Mouse (Mus musculus) heart, postnatal 36 days (tissue): Measurements from ENCODE around the gene Gdnf. TPM values are rescaled to one million over a fixed set of nuclear protein-coding genes. Genes with fewer than 3 reads are reported as not detected.

Experiments
- DNase-seq, 2 experiments: peaks; one replicate each; pipeline ENCODE4 v3.0.0; 2021 to 2022
- intact Hi-C: fragments of 180-260 bp; cut with DNase I; formaldehyde crosslinking; loops from one replicate; pipeline ENCODE4 v1.15.1; 2025
- total RNA-seq, 2 experiments: library from RNA; stranded (reverse); gene quantifications; 2 replicates each; pipeline ENCODE4 v1.2.3; 2021

Gdnf gene
- under 1 TPM; 0.49 to 0.67 TPM for total RNA-seq

DNA sequence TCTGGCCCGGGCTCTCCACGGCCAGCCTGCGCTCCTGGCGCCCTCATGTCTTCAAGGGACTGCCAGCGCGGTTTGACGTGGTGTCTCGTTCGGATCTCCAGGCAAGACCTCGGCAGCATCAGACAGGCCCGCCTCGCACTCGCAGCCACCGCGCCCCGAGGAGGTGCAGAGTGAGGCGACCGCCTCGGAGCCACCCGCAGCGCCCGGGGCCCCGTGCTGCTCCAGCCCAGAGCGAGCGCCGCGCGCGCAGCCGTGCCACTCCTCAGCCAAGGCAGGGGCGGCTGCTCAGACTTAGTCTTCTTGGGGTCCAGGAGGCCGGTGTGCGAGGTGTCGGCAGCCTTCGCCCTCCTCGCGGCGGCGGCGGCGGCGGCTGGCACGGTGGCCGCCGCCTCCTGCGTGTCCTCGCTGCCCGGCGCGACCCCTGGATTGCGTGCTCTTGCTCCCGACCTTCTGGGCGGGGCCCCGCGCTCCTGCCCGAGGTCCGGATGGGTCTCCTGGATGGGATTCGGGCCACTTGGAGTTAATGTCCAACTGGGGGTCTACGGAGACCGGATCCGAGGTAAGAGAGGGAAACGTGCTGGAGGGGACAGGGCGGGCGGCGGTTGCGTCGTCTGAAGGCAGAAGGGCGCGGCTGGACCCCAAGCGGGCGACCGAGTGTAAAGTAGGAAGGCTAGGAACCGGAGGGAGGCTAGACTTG is at the start of gene Gdnf:
TSS of gene Gdnf (plus strand) at position 291 of the 697 bp plus-strand sequence.
- DNase-seq = peak; percentile 8 to 17
- intact Hi-C loops = loop anchor here (5.0 to 10.0 kb wide), 3 partner anchors 93 to 333 kb away; no protein-coding TSS in a partner anchor

DNA sequence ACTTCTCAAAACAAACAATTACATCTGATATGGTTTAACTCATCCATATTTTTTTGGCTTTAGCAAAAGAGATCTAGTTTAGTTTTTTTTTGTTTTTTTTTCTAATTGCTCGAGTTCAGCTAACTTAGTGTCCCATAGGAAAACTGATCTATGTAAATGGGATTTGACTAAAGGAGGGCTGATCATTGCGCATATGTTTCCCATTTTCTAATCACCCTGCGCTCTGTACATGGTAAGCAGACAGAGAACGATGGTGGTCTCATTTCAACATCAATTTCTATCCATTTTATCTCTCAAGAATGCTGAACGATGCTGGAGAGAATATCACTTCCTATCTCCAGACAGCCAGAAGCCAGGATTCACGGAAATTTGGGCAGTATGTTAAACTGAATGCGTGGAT is 43.5 kb upstream of the Gdnf start:
- no peak for DNase-seq

GRCm38 (mm10) chr15:7772983-7773382 is 37.7 kb upstream of the Gdnf start:
- intact Hi-C loops = no loop called here
- DNase-seq = no peak

More for the DNA sequence above, 43.5 kb upstream of the Gdnf start:
- intact Hi-C loops = no loop called here

DNA sequence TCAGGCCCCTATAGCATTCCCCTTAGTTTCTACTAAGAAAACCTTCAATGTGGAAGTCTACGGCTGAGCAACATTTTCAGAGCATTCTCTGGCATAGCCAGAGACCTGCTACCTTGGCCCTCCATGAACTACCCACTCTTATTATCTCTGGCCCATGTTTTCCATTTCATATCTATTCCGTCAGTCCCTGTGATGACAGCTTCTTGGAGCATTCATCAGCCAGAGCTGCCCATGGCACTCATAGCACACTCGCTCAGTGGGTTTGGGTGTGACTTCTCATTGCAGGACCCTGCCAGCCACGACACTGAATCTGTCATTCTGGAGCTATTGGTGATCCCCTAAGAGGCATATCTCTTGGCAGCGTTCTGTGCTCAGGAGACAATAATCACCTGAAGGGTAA is 29.1 kb upstream of the Gdnf start:
- peak; percentile 12 to 37 for DNase-seq
- intact Hi-C loops = loop anchor here (5.0 to 10.0 kb wide), 2 partner anchors 87 to 209 kb away; no protein-coding TSS in a partner anchor

DNA sequence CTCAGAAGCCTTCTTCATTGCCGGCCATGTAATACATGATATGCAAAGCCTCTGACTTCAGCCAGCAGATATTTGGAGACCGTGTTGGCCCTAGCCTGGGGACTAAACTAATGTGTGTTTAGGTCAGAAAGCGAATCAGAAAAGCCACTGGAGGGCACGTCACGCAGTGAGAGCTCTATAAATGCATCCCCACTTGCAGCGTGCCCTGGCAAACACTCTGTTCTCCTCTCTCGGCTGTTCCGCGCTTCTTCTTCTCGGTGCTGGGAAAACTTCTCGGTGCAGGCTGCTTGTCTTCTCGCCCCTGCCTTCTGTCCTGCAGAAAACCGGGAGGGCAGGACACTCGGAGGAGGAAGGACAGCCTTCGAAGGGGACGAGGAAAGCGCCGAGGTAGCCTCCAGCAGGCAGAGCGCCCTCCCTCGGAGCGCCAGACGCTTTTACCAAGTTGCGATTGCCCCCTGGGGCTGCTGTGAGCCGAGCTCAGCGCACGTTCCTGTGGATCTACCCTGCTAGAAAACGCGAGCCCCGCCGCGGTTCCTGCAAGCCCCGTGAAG is 730 bp upstream of the Gdnf start:
- peak in 1 of 2 experiments; percentile 10 for DNase-seq
- intact Hi-C loops = loop anchor here (5.0 to 10.0 kb wide), 3 partner anchors 93 to 333 kb away; no protein-coding TSS in a partner anchor

GRCm38 (mm10) chr15:7811253-7811625 is 593 bp downstream of the Gdnf start:
- intact Hi-C loops = loop anchor here (5.0 to 10.0 kb wide), 3 partner anchors 94 to 334 kb away; no protein-coding TSS in a partner anchor
- peak; percentile 6 to 15 for DNase-seq

DNA sequence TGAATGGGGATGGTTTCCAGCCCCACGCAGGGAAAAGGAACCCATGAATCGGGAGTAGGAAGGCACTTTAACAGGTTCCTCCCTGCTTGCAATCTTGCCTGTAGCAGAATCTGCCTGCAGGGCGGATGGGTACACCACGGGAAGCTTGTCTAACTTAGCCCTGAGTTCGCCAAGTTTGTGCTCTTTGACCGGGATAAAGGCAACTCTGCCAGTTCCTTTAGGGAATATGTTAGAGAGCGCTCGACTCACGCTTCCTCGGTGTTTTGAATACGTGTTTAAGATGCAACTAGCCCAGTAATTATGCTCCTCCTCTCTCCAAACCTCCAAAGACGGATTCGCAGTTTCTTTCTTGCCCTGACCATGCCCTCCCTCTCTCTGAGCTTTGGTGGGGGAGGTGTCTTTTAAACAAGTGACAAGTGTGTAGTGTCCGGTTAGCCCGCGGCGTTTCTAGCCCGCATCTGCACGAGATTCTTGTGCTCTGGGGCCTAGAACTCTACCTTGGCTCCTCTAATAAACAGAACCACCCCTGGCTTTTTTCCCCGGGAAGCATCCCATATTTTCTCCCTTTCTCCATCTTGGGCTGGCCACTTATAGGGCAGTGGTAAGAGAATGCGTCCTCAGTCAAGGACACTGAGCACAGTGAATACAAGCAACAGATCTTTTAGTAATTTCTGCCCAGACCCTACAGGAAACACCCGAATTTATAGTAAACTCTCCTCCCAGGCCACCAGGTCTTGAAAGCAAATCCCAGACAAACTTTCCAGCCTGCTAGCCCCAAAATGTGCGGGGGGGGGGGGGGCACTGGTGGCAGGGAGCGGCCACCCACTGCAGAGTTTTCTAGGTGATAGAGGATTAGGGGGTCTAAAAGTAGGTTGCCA is 1.4 kb downstream of the Gdnf start:
- no peak for DNase-seq
- intact Hi-C loops = loop anchor here (1.0 to 10.0 kb wide), 4 partner anchors 95 to 352 kb away; no protein-coding TSS in a partner anchor

DNA sequence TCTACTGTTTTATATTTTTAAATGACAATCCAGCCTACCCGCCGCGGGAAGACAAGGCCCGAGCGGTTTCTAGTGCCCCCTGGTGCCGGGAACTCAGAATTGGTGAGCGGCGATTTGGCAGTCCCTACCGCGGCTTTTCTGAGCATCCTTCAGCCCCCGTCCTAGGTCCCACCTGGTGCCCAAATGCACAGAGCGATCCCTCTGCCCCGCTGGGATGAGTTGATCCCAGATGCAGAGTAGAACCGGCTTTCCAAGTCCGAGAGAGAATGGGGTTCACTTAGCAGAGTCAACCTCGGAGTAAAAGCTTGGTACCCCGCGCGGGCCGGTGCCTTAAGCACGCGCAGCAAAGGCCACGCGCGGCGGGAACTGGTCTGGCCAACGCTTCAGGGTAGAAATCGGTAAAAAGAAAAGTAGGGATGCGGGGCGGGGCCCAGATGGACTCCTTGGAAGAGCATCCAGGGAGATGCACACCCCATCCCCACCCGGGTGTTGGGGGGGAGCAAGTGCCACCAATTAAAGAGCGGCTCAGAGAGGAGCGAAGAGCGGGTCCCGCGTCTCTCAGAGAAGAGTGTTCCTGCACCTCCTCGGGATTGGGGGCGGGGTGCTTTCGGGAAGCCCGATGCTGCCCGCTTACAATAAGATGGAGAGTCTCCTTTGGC is 2.4 kb downstream of the Gdnf start:
- intact Hi-C loops = loop anchor here (1.0 to 10.0 kb wide), 4 partner anchors 96 to 353 kb away; no protein-coding TSS in a partner anchor
- DNase-seq = peak; percentile 75 to 77

- DNase-seq = peak in 1 of 2 experiments; percentile 5
- intact Hi-C loops = loop anchor here (5.0 to 10.0 kb wide), 3 partner anchors 96 to 336 kb away; no protein-coding TSS in a partner anchor
Observed at GRCm38 (mm10) chr15:7813531-7814370, 3.1 kb downstream of the Gdnf start.

DNA sequence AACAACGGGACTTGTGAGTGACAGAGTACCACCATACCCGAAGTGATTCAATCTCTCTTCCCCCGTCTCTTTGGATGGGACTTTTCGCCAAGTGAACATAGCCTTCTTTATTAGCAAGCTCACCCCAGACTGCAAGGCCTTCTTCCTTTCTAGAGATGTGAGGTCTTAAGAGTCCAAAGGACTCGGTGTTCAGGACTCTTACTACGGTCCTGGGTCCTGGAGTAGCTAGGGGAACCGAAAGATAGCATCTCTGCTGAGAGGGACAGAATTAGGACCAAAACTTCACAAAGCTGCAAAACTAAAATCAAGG is 3.7 kb downstream of the Gdnf start:
- intact Hi-C loops = loop anchor here (5.0 to 10.0 kb wide), 3 partner anchors 97 to 337 kb away; no protein-coding TSS in a partner anchor

GRCm38 (mm10) chr15:7814917-7815316 is 4.3 kb downstream of the Gdnf start:
- intact Hi-C loops = loop anchor here (5.0 to 10.0 kb wide), 3 partner anchors 98 to 338 kb away; no protein-coding TSS in a partner anchor
- no peak for DNase-seq

More for the DNA sequence above, 3.7 kb downstream of the Gdnf start:
- DNase-seq = no peak

DNA sequence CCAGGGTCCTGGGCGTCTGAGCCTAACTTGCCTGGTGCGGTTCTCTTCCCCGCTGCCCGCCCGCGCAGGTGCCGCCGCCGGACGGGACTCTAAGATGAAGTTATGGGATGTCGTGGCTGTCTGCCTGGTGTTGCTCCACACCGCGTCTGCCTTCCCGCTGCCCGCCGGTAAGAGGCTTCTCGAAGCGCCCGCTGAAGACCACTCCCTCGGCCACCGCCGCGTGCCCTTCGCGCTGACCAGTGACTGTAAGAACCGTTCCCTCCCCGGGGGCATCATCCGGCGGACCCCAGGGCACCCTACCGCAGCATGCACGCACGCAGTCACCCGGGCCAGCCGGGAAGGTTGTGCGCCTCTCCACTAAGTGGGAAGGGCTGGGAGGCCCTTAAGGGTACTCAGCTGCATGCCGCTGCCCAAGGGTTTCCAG is 4.9 kb downstream of the Gdnf start:
- no peak for DNase-seq
- intact Hi-C loops = loop anchor here (10.0 kb wide), 1 partner anchor 209 kb away; no protein-coding TSS in a partner anchor

DNA sequence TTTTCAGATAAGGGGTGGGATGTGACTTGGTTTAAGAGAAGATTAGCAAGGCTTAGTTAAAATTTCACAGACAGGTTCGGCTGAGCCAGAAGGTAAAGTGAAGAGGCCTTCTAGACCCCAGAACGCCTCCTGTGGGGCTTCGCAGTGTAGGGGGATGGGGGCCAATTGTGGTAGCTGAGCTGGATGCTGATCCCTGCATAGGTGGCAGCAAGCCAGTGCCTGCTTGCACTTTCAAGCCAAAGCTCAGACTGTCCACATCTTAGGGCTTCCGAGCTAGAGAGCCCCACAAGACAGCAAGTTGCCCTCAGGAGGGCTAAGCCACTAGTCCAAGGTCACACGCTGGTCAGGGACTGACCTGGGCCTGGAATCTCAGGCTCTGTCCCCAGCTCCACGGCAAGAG is 13.2 kb downstream of the Gdnf start:
- DNase-seq = no peak

DNA sequence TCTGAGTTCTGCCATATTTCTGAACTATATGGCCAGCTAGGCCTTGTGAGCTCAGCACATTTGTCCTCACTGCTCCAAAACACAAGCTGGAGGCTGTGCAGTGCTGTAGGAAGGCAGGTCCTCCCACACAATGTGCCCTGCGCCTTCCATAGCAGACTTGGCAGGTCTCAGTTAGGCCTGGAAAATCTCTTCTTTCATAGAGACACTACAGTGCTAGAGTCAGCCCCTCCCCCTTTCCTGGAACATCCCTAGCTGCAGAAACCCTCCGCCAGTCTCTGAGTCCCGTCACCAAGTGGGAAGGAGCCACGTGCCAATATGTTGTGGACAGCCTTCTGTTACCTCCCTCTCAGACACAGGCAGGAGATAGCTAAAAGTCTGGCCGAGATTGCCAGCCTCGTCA is 14.9 kb downstream of the Gdnf start:
- intact Hi-C loops = no loop called here
- no peak for DNase-seq

More for the DNA sequence above, 13.2 kb downstream of the Gdnf start:
- intact Hi-C loops = no loop called here

DNA sequence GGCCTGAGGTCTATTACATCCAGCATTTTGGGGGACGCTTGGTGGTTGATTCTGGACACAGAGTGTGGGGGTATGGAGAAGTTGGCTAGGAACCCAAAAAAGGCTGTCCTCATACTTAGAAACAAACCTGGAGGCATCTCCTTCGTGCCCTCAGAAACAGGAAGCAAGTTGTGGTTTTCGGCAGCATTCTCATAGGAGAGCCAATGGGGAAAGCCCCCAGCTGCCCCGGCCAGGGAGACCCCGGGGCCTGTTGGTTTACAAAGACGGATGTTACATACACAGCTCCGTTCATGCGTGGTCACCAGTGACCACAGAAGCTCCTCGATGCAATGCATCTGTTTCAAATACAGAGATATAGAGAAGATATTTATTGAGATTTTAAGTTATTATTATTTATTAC is 24.8 kb downstream of the Gdnf start:
- intact Hi-C loops = no loop called here
- DNase-seq = no peak

- DNase-seq = no peak
- intact Hi-C loops = no loop called here
Observed at GRCm38 (mm10) chr15:7838060-7838920, 27.6 kb downstream of the Gdnf start.

- DNase-seq = no peak
- intact Hi-C loops = no loop called here
Observed at GRCm38 (mm10) chr15:7838921-7839309, 28.3 kb downstream of the Gdnf start.

DNA sequence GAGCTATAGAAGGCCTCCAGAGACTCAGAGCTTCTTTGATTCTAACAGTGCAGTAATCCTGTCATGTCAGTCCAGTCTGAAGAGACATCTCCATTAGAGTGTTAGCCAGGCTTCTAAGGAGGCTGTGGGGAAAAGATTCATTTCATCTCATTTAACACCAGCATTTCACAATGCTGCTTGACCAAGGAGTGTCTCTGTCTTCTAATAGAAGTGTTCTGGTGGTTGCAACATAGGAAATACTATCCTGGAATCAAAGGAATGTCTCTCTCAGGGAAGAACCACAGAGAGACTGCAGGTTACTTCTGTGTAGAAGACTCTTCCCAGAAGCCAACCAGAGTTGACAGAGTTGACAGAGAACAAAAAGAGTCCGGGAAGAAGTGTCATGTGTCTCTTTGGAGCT is 31.0 kb downstream of the Gdnf start:
- intact Hi-C loops = no loop called here
- DNase-seq = no peak
